Mouse (Mus musculus): ENCODE results near the gene Rptor. TPM values are rescaled to one million over a fixed set of nuclear protein-coding genes. Genes with fewer than 3 reads are reported as not detected.

Gene Rptor
- polyA plus RNA-seq, 2 experiments: 3.7 to 5.8 TPM

GRCm38 (mm10) chr11:119767525-119767924, 164.8 kb downstream of the Rptor start:
- Histone ChIP-seq H3K9me3 (ENCODE audit: control insufficient read depth, low read length) (no peaks in the 10 kb centered on the region), H3K9ac (replicated peaks) (no peak overlapping the region), H3K4me1 (replicated peaks; ENCODE audit: control insufficient read depth in 2 of 2, insufficient read depth in 2 of 2, low read length in 1 of 2) (no peaks in the 10 kb centered on the region), H3K4me2 (ENCODE audit: low read depth) (no peak overlapping the region), H3K36me3 (replicated peaks; ENCODE audit: control insufficient read depth, insufficient read depth, low read depth) (no peaks in the 10 kb centered on the region), H3K27me3 (ENCODE audit: control insufficient read depth, insufficient read depth, low read length) (no peaks in the 10 kb centered on the region), H3K4me3 (ENCODE audit: insufficient read depth in 1 of 2, low read depth in 2 of 2, low read length in 2 of 2) (no peak overlapping the region), H3K27ac (no peak overlapping the region)
- WGBS (ENCODE audit: insufficient replicate concordance): 69% methylated on average over 6 of the region's 6 CpGs
- DNase-seq (ENCODE audit: low read depth in 3 of 3, low spot score in 3 of 3): no peak
- TF ChIP-seq CTCF (IDR thresholded peaks at IDR 0.05; ENCODE audit: low read depth) (no peak), EP300 (IDR thresholded peaks at IDR 0.05; ENCODE audit: low read depth) (no peak)
- ATAC-seq (ENCODE audit: insufficient read depth): no peak

DNA sequence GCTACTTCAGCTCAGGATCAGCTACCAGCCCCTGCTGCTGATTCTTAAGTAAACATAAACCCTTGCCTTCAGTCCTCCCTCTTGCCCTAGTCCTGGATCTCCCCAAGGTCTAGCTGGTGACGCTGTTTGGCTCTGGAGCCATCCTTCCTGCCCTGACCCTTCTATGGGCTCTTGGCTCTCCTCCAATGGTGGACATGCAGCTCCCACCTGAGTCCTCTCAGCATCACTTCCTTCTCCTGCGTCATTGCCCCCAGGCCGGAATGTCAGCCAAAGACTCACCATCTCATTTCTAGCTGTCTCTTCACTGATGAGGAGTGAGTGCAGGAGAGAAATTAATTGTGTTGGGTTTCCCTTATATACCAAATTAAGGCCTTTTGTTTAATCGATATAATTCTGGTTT, 165.8 kb downstream of the Rptor start:
- Histone ChIP-seq H3K9ac (replicated peaks) (no peak overlapping the region), H3K4me2 (ENCODE audit: low read depth) (no peak overlapping the region), H3K4me1 (replicated peaks; ENCODE audit: control insufficient read depth in 2 of 2, insufficient read depth in 2 of 2, low read length in 1 of 2) (no peaks in the 10 kb centered on the region), H3K9me3 (ENCODE audit: control insufficient read depth, low read length) (no peaks in the 10 kb centered on the region), H3K27ac (no peak overlapping the region), H3K36me3 (replicated peaks; ENCODE audit: control insufficient read depth, insufficient read depth, low read depth) (no peaks in the 10 kb centered on the region), H3K4me3 (ENCODE audit: insufficient read depth in 1 of 2, low read depth in 2 of 2, low read length in 2 of 2) (no peak overlapping the region), H3K27me3 (ENCODE audit: control insufficient read depth, insufficient read depth, low read length) (no peaks in the 10 kb centered on the region)
- no peak for TF ChIP-seq CTCF (IDR thresholded peaks at IDR 0.05; ENCODE audit: low read depth)
- no peak for TF ChIP-seq EP300 (IDR thresholded peaks at IDR 0.05; ENCODE audit: low read depth)
- 87% methylated on average over 4 of the region's 4 CpGs for WGBS (ENCODE audit: insufficient replicate concordance)
- DNase-seq (ENCODE audit: low read depth in 3 of 3, low spot score in 3 of 3) (no peak), ATAC-seq (ENCODE audit: insufficient read depth) (no peak)

DNA sequence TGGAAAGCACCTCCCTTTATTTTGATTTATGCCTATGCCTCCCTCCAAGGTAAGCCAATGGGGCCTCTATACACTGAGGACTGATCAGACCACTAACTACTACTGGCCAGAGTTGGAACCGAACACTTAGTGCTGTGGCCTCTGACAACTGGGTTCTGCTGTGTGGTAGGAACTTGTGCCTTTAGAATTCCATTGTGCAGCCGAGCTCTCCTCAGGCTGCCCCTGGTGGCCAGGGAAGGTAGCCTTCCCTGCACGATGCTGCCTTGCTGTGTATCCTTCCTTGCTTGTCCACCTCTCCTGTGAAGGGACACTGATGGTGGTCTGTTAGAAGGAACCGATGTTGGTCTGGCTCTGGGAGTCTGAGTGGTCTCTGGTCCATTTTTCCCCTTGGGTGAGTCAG, 167.0 kb downstream of the Rptor start:
- Histone ChIP-seq H3K4me2 (ENCODE audit: low read depth) (no peak overlapping the region), H3K9me3 (ENCODE audit: control insufficient read depth, low read length) (no peaks in the 10 kb centered on the region), H3K9ac (replicated peaks) (no peak overlapping the region), H3K4me1 (replicated peaks; ENCODE audit: control insufficient read depth in 2 of 2, insufficient read depth in 2 of 2, low read length in 1 of 2) (no peaks in the 10 kb centered on the region), H3K4me3 (ENCODE audit: insufficient read depth in 1 of 2, low read depth in 2 of 2, low read length in 2 of 2) (no peak overlapping the region), H3K27ac (no peak overlapping the region), H3K36me3 (replicated peaks; ENCODE audit: control insufficient read depth, insufficient read depth, low read depth) (no peaks in the 10 kb centered on the region), H3K27me3 (ENCODE audit: control insufficient read depth, insufficient read depth, low read length) (no peaks in the 10 kb centered on the region)
- 65% methylated on average over 4 of the region's 4 CpGs for WGBS (ENCODE audit: insufficient replicate concordance)
- no peak for DNase-seq (ENCODE audit: low read depth in 3 of 3, low spot score in 3 of 3)
- peak; percentile 59 for TF ChIP-seq CTCF (IDR thresholded peaks at IDR 0.05; ENCODE audit: low read depth)
- TF ChIP-seq EP300 (IDR thresholded peaks at IDR 0.05; ENCODE audit: low read depth): no peak
- ATAC-seq (ENCODE audit: insufficient read depth): no peak

GRCm38 (mm10) chr11:119770985-119771384, 168.3 kb downstream of the Rptor start:
- no peaks in the 10 kb centered on the region for H3K36me3 ChIP-seq (replicated peaks; ENCODE audit: control insufficient read depth, insufficient read depth, low read depth)
- no peaks in the 10 kb centered on the region for H3K4me1 ChIP-seq (replicated peaks; ENCODE audit: control insufficient read depth in 2 of 2, insufficient read depth in 2 of 2, low read length in 1 of 2)
- TF ChIP-seq EP300 (IDR thresholded peaks at IDR 0.05; ENCODE audit: low read depth): no peak
- TF ChIP-seq CTCF (IDR thresholded peaks at IDR 0.05; ENCODE audit: low read depth): no peak
- WGBS (ENCODE audit: insufficient replicate concordance): 30% methylated on average over 4 of the region's 4 CpGs
- H3K4me2 ChIP-seq (ENCODE audit: low read depth): no peak overlapping the region
- peak in 1 of 3 experiments; percentile 10 for DNase-seq (ENCODE audit: low read depth in 3 of 3, low spot score in 3 of 3)
- H3K27me3 ChIP-seq (ENCODE audit: control insufficient read depth, insufficient read depth, low read length): no peaks in the 10 kb centered on the region
- H3K27ac ChIP-seq: no peak overlapping the region
- peaks cover 2% of the 10 kb centered on the region; the same call in 1 of the 2 replicates for H3K9me3 ChIP-seq (ENCODE audit: control insufficient read depth, low read length)
- no peak overlapping the region for H3K9ac ChIP-seq (replicated peaks)
- peak; percentile 31; the same call in 1 of the 2 replicates for ATAC-seq (ENCODE audit: insufficient read depth)
- no peak overlapping the region for H3K4me3 ChIP-seq (ENCODE audit: insufficient read depth in 1 of 2, low read depth in 2 of 2, low read length in 2 of 2)

DNA sequence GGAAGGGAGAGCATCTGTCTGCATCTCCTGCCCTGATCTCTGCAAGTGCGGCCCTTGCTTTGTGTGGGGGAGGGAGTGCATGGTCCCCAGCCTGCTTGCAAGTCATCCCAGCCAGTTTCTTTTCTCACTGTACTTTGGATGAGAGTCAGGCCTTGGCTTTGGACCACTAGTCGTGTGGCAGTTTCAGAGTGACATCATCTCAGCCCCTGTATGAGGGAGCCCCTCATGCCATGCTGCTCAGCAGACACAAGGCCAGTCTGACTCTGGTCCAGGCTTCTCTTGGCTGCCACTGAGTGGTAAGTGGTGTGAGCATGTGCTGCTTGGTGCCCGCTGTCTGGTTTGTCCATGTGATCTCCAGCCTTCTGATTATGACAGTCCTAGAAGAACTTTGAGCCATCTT, 170.2 kb downstream of the Rptor start:
- no peaks in the 10 kb centered on the region for H3K4me1 ChIP-seq (replicated peaks; ENCODE audit: control insufficient read depth in 2 of 2, insufficient read depth in 2 of 2, low read length in 1 of 2)
- DNase-seq (ENCODE audit: low read depth in 3 of 3, low spot score in 3 of 3) (no peak), ATAC-seq (ENCODE audit: insufficient read depth) (no peak)
- H3K27me3 ChIP-seq (ENCODE audit: control insufficient read depth, insufficient read depth, low read length): no peaks in the 10 kb centered on the region
- no peak overlapping the region for H3K4me3 ChIP-seq (ENCODE audit: insufficient read depth in 1 of 2, low read depth in 2 of 2, low read length in 2 of 2)
- TF ChIP-seq CTCF (IDR thresholded peaks at IDR 0.05; ENCODE audit: low read depth) (no peak), EP300 (IDR thresholded peaks at IDR 0.05; ENCODE audit: low read depth) (no peak)
- no peak overlapping the region for H3K27ac ChIP-seq
- H3K9ac ChIP-seq (replicated peaks): no peak overlapping the region
- peaks cover 2% of the 10 kb centered on the region; the same call in 1 of the 2 replicates for H3K9me3 ChIP-seq (ENCODE audit: control insufficient read depth, low read length)
- 80% methylated on average over 3 of the region's 3 CpGs for WGBS (ENCODE audit: insufficient replicate concordance)
- H3K4me2 ChIP-seq (ENCODE audit: low read depth): no peak overlapping the region
- H3K36me3 ChIP-seq (replicated peaks; ENCODE audit: control insufficient read depth, insufficient read depth, low read depth): no peaks in the 10 kb centered on the region
